Mouse (Mus musculus) kidney, embryonic 15.5 days (tissue): ENCODE results near the gene Dcaf1. TPM values are rescaled to one million over a fixed set of nuclear protein-coding genes. Genes with fewer than 3 reads are reported as not detected.

Source experiments
- ATAC-seq: fragments of 200-750 bp; cut with Nextera tagmentation; replicated peaks from 2 replicates; pipeline ENCODE4 v1.8.0; 2017; ENCODE audit warnings: moderate TSS enrichment; ENCODE audit not compliant: low FRiP score
- H3K27ac ChIP-seq: fragments of 300-500 bp; sonication (generic); 2 replicates; pipeline ENCODE4 v1.5.1; 2015; ENCODE audit warnings: mild to moderate bottlenecking, inconsistent platforms
- H3K27me3 ChIP-seq: fragments of 300-500 bp; sonication (generic); 2 replicates; pipeline ENCODE4 v1.6.1; 2015; ENCODE audit warnings: inconsistent platforms
- H3K36me3 ChIP-seq: fragments of 300-500 bp; sonication (generic); 2 replicates; pipeline ENCODE4 v1.6.1; 2015; ENCODE audit warnings: inconsistent platforms
- H3K4me1 ChIP-seq: fragments of 300-500 bp; sonication (generic); 2 replicates; pipeline ENCODE4 v1.6.1; 2015; ENCODE audit warnings: inconsistent platforms
- H3K4me2 ChIP-seq: fragments of 300-500 bp; sonication (generic); 2 replicates; pipeline ENCODE4 v1.6.1; 2015; ENCODE audit warnings: moderate library complexity, mild to moderate bottlenecking, inconsistent platforms
- H3K4me3 ChIP-seq: fragments of 300-500 bp; sonication (generic); replicated peaks from 2 replicates; pipeline ENCODE4 v1.5.1; 2015; ENCODE audit warnings: mild to moderate bottlenecking, inconsistent platforms
- H3K9ac ChIP-seq: fragments of 300-500 bp; sonication (generic); 2 replicates; pipeline ENCODE4 v1.6.1; 2015; ENCODE audit warnings: mild to moderate bottlenecking, inconsistent platforms
- H3K9me3 ChIP-seq: fragments of 300-500 bp; sonication (generic); replicated peaks from 2 replicates; pipeline ENCODE4 v1.6.1; 2016; ENCODE audit warnings: inconsistent platforms
- WGBS: fragments of 180-500 bp; shearing (Covaris S2); methylation state at CpG from one replicate; pipeline ENCODE4 v1.1.7; 2015; ENCODE audit warnings: mixed read lengths; 5-methylcytosine and 5-hydroxymethylcytosine counted together
- polyA plus RNA-seq: library from polyadenylated mRNA; unstranded; fragments of >200 nt; fragmentation: Nextera tagmentation; extraction: Ambion mirVana; gene quantifications from 2 replicates; pipeline ENCODE4 v1.2.1, GENCODE M21; 2015

Dcaf1 gene
- polyA plus RNA-seq, 1 experiment from 2014 or later, result 26.8 TPM

DNA sequence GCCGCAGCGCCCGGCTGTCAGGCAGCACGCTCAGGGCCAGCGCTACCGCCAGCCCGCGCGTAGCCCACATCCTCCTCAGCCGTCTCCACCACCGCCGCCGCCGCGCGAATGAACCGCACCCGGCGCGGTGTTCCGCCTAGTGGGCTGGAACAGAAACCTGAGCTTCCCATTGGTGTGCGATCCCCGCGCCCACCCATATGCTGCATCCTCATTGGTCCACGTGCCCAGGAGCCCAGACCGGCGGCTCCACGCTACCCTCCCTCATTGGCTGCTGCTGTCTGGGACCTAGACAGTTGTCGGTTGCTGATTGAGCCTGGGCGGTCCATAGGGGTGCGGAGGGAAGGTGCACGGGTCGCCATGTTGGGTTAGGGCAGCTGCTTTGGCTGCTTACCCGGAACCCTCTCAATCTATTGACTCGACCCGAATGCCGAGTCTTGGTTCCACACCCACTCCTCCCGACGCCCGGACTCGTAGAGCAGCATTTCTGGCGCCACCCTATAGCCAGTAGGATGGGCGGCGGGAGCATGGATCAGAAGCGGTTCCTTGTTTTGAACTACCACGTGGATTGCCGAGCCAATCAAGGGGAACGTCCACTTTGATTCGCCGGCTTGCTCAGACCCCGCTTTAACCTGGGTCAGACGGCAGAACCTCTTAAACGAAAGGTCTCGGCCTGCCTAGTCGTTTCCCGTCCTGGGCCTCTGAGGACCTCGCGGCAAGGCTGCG, 70.3 kb downstream of the Dcaf1 start, which contains the start of gene Manf:
TSS of gene Manf (minus strand) at position 151 of the 723 bp plus-strand sequence.
- ATAC-seq, result peak; percentile 99
- Histone ChIP-seq H3K9ac (peak within 1 kb of the TSS; percentile 95), H3K27ac (peak within 1 kb of the TSS; percentile 98), H3K9me3 (no peaks in the 10 kb centered on the region), H3K4me2 (peak within 1 kb of the TSS; percentile 78), H3K4me3 (peak within 1 kb of the TSS; percentile 96), H3K36me3 (peaks cover 34% of the 10 kb centered on the region), H3K27me3 (no peaks in the 10 kb centered on the region), H3K4me1 (peaks cover 46% of the 10 kb centered on the region)
- WGBS, result under 1% methylated on average over 59 of the region's 59 CpGs

DNA sequence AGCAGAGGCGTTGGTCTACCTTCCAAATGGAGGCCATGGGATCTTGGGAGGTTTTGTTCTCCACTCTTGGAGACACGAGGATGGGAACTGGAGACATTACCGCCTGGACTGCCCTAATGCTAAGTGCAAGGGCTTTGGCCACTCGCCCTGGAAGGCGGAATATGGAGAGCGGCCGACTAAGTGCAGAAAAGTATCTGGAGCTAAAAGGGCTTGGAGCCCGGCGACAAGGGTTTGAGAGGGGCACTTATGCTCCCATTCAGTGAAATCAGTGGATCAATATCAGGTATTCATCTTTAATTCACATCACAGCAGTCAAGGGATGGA, 70.8 kb downstream of the Dcaf1 start:
- H3K36me3 ChIP-seq, result peaks cover 33% of the 10 kb centered on the region
- peak overlapping the region; percentile 96 for H3K4me3 ChIP-seq
- H3K4me1 ChIP-seq, result peaks cover 43% of the 10 kb centered on the region
- H3K27ac ChIP-seq, result peak overlapping the region; percentile 98
- no peaks in the 10 kb centered on the region for H3K9me3 ChIP-seq
- H3K4me2 ChIP-seq, result peak overlapping the region; percentile 78
- under 1% methylated on average over 9 of the region's 9 CpGs for WGBS
- peak overlapping the region; percentile 72 for H3K9ac ChIP-seq
- ATAC-seq, result no peak
- H3K27me3 ChIP-seq, result no peaks in the 10 kb centered on the region

- H3K4me3 ChIP-seq, result no peak overlapping the region
- peaks cover 35% of the 10 kb centered on the region for H3K4me1 ChIP-seq
- WGBS, result 45% methylated on average over 3 of the region's 3 CpGs
- H3K27ac ChIP-seq, result no peak overlapping the region
- H3K36me3 ChIP-seq, result peaks cover 24% of the 10 kb centered on the region
- no peaks in the 10 kb centered on the region for H3K9me3 ChIP-seq
- peak overlapping the region; percentile 21; the same call in 1 of the 2 replicates for H3K4me2 ChIP-seq
- no peaks in the 10 kb centered on the region for H3K27me3 ChIP-seq
- 0 out of 2 replicates have a peak overlapping the region, but pooled peaks have one; percentile 2 for H3K9ac ChIP-seq
- ATAC-seq, result no peak
Measured at GRCm38 (mm10) chr9:106893327-106893726, 71.7 kb downstream of the Dcaf1 start.

DNA sequence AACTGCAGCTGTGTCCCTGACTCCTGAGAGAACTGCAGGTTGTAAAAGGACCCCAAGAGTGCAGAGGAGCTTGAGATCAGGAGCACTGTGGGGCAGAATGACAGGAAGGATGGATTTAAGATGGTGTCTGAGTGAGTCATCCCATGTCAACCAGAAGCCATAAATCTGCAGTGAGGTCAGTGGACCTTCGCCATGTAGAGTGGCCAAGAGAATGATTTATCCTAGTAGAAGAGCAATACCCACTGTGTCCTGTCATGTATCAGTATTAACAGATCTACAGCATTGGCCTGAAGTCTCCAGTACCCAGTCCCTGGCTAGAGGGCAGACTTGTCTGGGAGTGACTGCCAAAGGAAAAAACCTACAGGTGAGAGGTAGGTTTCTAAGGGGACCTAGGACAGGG, 77.2 kb downstream of the Dcaf1 start:
- Histone ChIP-seq H3K36me3 (no peaks in the 10 kb centered on the region), H3K9me3 (no peaks in the 10 kb centered on the region), H3K4me3 (no peak overlapping the region), H3K4me2 (no peak overlapping the region), H3K27ac (no peak overlapping the region), H3K4me1 (no peaks in the 10 kb centered on the region), H3K9ac (no peak overlapping the region), H3K27me3 (no peaks in the 10 kb centered on the region)
- 50% methylated on average over 1 of the region's 1 CpGs for WGBS
- no peak for ATAC-seq

- H3K36me3 ChIP-seq, result no peaks in the 10 kb centered on the region
- no peak overlapping the region for H3K27ac ChIP-seq
- no peak overlapping the region for H3K4me3 ChIP-seq
- H3K4me1 ChIP-seq, result no peaks in the 10 kb centered on the region
- no peak overlapping the region for H3K9ac ChIP-seq
- H3K9me3 ChIP-seq, result no peaks in the 10 kb centered on the region
- no peak for ATAC-seq
- 88% methylated on average over 7 of the region's 7 CpGs for WGBS
- H3K4me2 ChIP-seq, result no peak overlapping the region
- no peaks in the 10 kb centered on the region for H3K27me3 ChIP-seq
Measured at GRCm38 (mm10) chr9:106901596-106901995, 79.9 kb downstream of the Dcaf1 start.

DNA sequence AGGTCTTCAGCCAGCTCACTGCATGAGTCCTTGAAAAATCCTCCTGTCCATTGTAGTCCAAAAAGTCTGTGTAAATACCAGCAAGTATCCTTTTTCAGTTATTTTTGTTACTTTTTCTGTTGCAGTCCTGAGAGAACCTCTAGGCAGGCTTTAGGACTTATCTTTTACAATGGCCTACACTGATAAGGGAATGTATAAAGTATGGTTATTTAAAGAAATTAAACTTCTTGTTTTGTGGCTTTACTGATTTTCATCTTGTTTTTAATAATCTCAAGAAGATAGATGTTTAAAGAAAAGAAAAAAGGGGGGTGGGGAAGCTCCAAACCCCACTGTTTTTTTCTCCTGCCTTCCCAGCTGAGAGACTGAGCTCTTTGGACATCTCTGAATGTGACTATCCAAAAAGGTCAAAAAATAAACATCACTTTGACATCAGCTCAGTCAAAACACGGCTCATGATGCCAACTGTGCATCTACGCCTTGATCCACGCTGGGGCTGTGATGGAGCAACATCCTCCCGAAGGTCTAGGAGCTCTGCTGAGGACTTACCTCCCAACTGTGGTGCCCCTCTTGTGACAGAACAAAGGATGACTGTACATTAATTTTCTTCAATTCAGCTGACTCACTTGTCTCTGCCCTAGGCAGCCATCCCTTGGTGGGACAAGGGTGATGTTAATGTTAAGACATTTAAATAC, 81.6 kb downstream of the Dcaf1 start:
- H3K4me2 ChIP-seq, result no peak overlapping the region
- no peak overlapping the region for H3K27ac ChIP-seq
- no peaks in the 10 kb centered on the region for H3K9me3 ChIP-seq
- WGBS, result 80% methylated on average over 4 of the region's 4 CpGs
- ATAC-seq, result no peak
- H3K4me1 ChIP-seq, result no peaks in the 10 kb centered on the region
- no peaks in the 10 kb centered on the region for H3K27me3 ChIP-seq
- no peak overlapping the region for H3K4me3 ChIP-seq
- no peak overlapping the region for H3K9ac ChIP-seq
- H3K36me3 ChIP-seq, result no peaks in the 10 kb centered on the region

GRCm38 (mm10) chr9:106903791-106904134, 82.1 kb downstream of the Dcaf1 start:
- WGBS, result 6% methylated on average over 1 of the region's 1 CpGs
- Histone ChIP-seq H3K9ac (no peak overlapping the region), H3K27me3 (no peaks in the 10 kb centered on the region), H3K4me2 (no peak overlapping the region), H3K9me3 (no peaks in the 10 kb centered on the region), H3K27ac (no peak overlapping the region), H3K4me3 (no peak overlapping the region), H3K36me3 (no peaks in the 10 kb centered on the region), H3K4me1 (no peaks in the 10 kb centered on the region; the same call in 1 of the 2 replicates)
- ATAC-seq, result no peak

GRCm38 (mm10) chr9:106906597-106906996, 84.9 kb downstream of the Dcaf1 start:
- no peak overlapping the region for H3K9ac ChIP-seq
- H3K27me3 ChIP-seq, result no peaks in the 10 kb centered on the region
- H3K4me1 ChIP-seq, result no peaks in the 10 kb centered on the region; the same call in 1 of the 2 replicates
- no peak overlapping the region for H3K4me3 ChIP-seq
- H3K27ac ChIP-seq, result no peak overlapping the region
- H3K4me2 ChIP-seq, result no peak overlapping the region
- ATAC-seq, result no peak
- WGBS, result 87% methylated on average over 8 of the region's 8 CpGs
- no peaks in the 10 kb centered on the region for H3K9me3 ChIP-seq
- H3K36me3 ChIP-seq, result no peaks in the 10 kb centered on the region

- Histone ChIP-seq H3K4me2 (no peak overlapping the region), H3K36me3 (no peaks in the 10 kb centered on the region), H3K27me3 (no peaks in the 10 kb centered on the region), H3K9me3 (no peaks in the 10 kb centered on the region), H3K4me3 (no peak overlapping the region), H3K9ac (no peak overlapping the region), H3K4me1 (no peaks in the 10 kb centered on the region; the same call in 1 of the 2 replicates), H3K27ac (no peak overlapping the region)
- no peak for ATAC-seq
- 84% methylated on average over 3 of the region's 3 CpGs for WGBS
Measured at GRCm38 (mm10) chr9:106908174-106908573, 86.5 kb downstream of the Dcaf1 start.

GRCm38 (mm10) chr9:106908715-106909114, 87.0 kb downstream of the Dcaf1 start:
- no peak overlapping the region for H3K9ac ChIP-seq
- no peaks in the 10 kb centered on the region for H3K27me3 ChIP-seq
- 36% methylated on average over 5 of the region's 5 CpGs for WGBS
- no peak overlapping the region for H3K4me2 ChIP-seq
- no peaks in the 10 kb centered on the region; the same call in 1 of the 2 replicates for H3K4me1 ChIP-seq
- no peaks in the 10 kb centered on the region for H3K9me3 ChIP-seq
- no peaks in the 10 kb centered on the region for H3K36me3 ChIP-seq
- no peak overlapping the region for H3K4me3 ChIP-seq
- no peak overlapping the region for H3K27ac ChIP-seq
- ATAC-seq, result no peak

DNA sequence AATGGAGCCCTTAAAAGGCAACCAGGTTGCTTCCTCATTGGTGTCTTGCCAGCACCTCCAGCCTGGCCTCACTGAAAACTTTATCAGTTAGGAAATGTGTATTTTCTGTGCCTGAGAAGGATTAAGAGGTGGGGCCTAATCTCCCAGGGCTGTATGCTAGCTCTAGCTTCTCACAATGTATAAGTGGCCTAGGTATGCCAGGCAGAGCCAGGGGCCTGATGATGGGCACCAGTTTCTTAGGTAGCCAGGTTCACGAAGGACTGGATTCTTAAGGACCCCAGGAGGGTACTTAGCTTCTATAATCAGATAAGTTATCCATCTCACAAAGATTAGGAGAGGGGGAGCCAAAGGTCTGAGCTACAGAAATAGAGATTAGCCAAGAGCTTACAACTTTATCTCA, 90.0 kb downstream of the Dcaf1 start:
- no peaks in the 10 kb centered on the region for H3K9me3 ChIP-seq
- no peak overlapping the region for H3K27ac ChIP-seq
- no peaks in the 10 kb centered on the region; the same call in 1 of the 2 replicates for H3K4me1 ChIP-seq
- no peak overlapping the region for H3K4me3 ChIP-seq
- no peak overlapping the region for H3K9ac ChIP-seq
- H3K27me3 ChIP-seq, result no peaks in the 10 kb centered on the region
- no peak overlapping the region for H3K4me2 ChIP-seq
- no peaks in the 10 kb centered on the region for H3K36me3 ChIP-seq
- 80% methylated on average over 1 of the region's 1 CpGs for WGBS
- no peak for ATAC-seq

DNA sequence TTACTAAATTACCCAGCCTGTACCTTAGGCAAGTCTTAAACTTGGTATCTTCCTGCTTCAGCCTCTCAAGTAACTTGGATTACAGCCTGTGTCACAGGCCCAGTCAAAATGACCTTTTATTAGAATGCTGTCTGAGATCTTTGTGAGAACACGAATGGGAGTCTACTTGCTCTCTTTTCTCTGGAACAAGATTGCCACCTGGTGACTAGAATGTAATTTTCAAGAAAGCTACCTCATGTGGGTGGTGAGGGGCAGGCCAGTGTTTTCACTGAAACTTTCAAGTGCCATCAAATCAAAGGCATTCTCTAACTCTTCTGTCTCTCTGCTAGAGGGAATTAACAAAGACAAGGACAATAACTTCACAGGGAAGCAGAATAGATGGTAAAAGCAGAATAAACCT, 92.1 kb downstream of the Dcaf1 start:
- 13% methylated on average over 1 of the region's 1 CpGs for WGBS
- H3K9me3 ChIP-seq, result no peaks in the 10 kb centered on the region
- no peak overlapping the region for H3K27ac ChIP-seq
- H3K4me3 ChIP-seq, result no peak overlapping the region
- no peak for ATAC-seq
- H3K4me2 ChIP-seq, result no peak overlapping the region
- H3K4me1 ChIP-seq, result no peaks in the 10 kb centered on the region; the same call in 1 of the 2 replicates
- H3K27me3 ChIP-seq, result no peaks in the 10 kb centered on the region
- H3K9ac ChIP-seq, result no peak overlapping the region
- no peaks in the 10 kb centered on the region for H3K36me3 ChIP-seq
